Mouse (Mus musculus) ES-E14 (cell line): ENCODE data around the gene Spn. TPM values are rescaled to one million over a fixed set of nuclear protein-coding genes. Genes with fewer than 3 reads are reported as not detected.

Experiments used
- DNase-seq: peaks from one replicate; pipeline ENCODE4 v3.0.0-alpha.2; 2013; ENCODE audit warnings: low read depth, low spot score
- H3K27ac ChIP-seq: 2 replicates; pipeline ENCODE4 v1.5.1; 2012; ENCODE audit warnings: low read depth, mild to moderate bottlenecking, low read length, moderate library complexity, mixed read lengths; ENCODE audit not compliant: poor library complexity, insufficient read depth, severe bottlenecking
- H3K36me3 ChIP-seq: 2 replicates; pipeline ENCODE4 v1.6.1; 2012; ENCODE audit warnings: mild to moderate bottlenecking, low read length, moderate library complexity, mixed read lengths; ENCODE audit not compliant: control insufficient read depth, poor library complexity, insufficient read depth, severe bottlenecking
- H3K4me1 ChIP-seq, 2 experiments: fragments of 150-350 bp in 1 of 2; sonication (generic) in 1 of 2; 2 replicates each; pipeline ENCODE4 v1.6.1; 2012; ENCODE audit warnings: low read length in 2 of 2, mild to moderate bottlenecking in 1 of 2, mixed read lengths in 1 of 2; ENCODE audit not compliant: control insufficient read depth in 2 of 2, insufficient read depth in 2 of 2, poor library complexity in 1 of 2
- H3K4me3 ChIP-seq, 2 experiments: fragments of 150-350 bp in 1 of 2; sonication (generic) in 1 of 2; 2 replicates each; pipeline ENCODE4 v1.5.1; 2012; ENCODE audit warnings: low read length in 2 of 2, low read depth in 1 of 2, mild to moderate bottlenecking in 1 of 2, mixed read lengths in 1 of 2; ENCODE audit not compliant: insufficient read depth in 1 of 2, poor library complexity in 1 of 2, severe bottlenecking in 1 of 2
- H3K9ac ChIP-seq: 2 replicates; pipeline ENCODE4 v1.6.1; 2012; ENCODE audit warnings: low read depth, mild to moderate bottlenecking, low read length, mixed read lengths; ENCODE audit not compliant: poor library complexity, insufficient read depth, severe bottlenecking
- H3K9me3 ChIP-seq: fragments of 150-350 bp; sonication (generic); 2 replicates; pipeline ENCODE4 v1.6.1; 2012; ENCODE audit warnings: low read depth, mild to moderate bottlenecking, low read length; ENCODE audit not compliant: control insufficient read depth, insufficient read depth
- CHD2 ChIP-seq: IDR thresholded peaks from 2 replicates; pipeline ENCODE4 v1.6.1; 2014; ENCODE audit warnings: mild to moderate bottlenecking, low read depth, low read length, inconsistent platforms
- HCFC1 ChIP-seq: IDR thresholded peaks from 2 replicates; pipeline ENCODE4 v1.6.1; 2012; ENCODE audit warnings: low read length, inconsistent platforms, borderline replicate concordance; ENCODE audit not compliant: insufficient read depth
- MAFK ChIP-seq: IDR thresholded peaks from 2 replicates; pipeline ENCODE4 v1.6.1; 2014; ENCODE audit warnings: mild to moderate bottlenecking, low read depth, low read length, inconsistent platforms; ENCODE audit not compliant: insufficient read depth
- ZC3H11A ChIP-seq: IDR thresholded peaks from 2 replicates; pipeline ENCODE4 v1.6.1; 2012; ENCODE audit warnings: low read depth, mild to moderate bottlenecking, inconsistent platforms, low read length, borderline replicate concordance
- ZNF384 ChIP-seq: IDR thresholded peaks from 2 replicates; pipeline ENCODE4 v1.6.1; 2012; ENCODE audit warnings: low read depth, low read length, inconsistent platforms
- in situ Hi-C, 2 experiments: fragments of 600-800 bp; cut with MboI; formaldehyde crosslinking; loops; one replicate each; pipeline ENCODE4 v1.15.1; 2025; ENCODE audit warnings: low sequenced_read_pairs in 2 of 2, inconsistent platforms in 1 of 2; ENCODE audit not compliant: unreplicated experiment in 2 of 2
- total RNA-seq: library from RNA; depleted of rRNA; stranded (reverse); fragments of 300-350 nt; gene quantifications from 2 replicates; pipeline ENCODE4 v1.2.3, GENCODE M21; 2012

Spn gene
- total RNA-seq, 1 experiment = 30.2 TPM

- TF ChIP-seq ZNF384 (no peak), ZC3H11A (no peak), MAFK (no peak), CHD2 (no peak), HCFC1 (no peak)
These were observed 4.5 kb downstream of the Spn start for GRCm38 (mm10) chr7:127133125-127133524.

GRCm38 (mm10) chr7:127129638-127130037 is 8.0 kb downstream of the Spn start:
- H3K36me3 ChIP-seq = no peaks in the 10 kb centered on the region
- no peak for DNase-seq
- peaks cover 0 to 3% of the 10 kb centered on the region in 2 experiments; a peak in 1 of 4 replicates for H3K4me1 ChIP-seq
- no peaks in the 10 kb centered on the region for H3K9me3 ChIP-seq
- peak; percentile 2; the same call in 1 of the 2 replicates for TF ChIP-seq ZC3H11A
- no peak for TF ChIP-seq MAFK
- TF ChIP-seq ZNF384 = no peak
- no peak overlapping the region for H3K4me3 ChIP-seq
- H3K9ac ChIP-seq = no peak overlapping the region
- no peak overlapping the region for H3K27ac ChIP-seq
- in situ Hi-C loops = no loop called here

More at GRCm38 (mm10) chr7:127133125-127133524, 4.5 kb downstream of the Spn start:
- H3K9me3 ChIP-seq = no peaks in the 10 kb centered on the region
- no peaks in the 10 kb centered on the region for H3K36me3 ChIP-seq
- H3K4me1 ChIP-seq = peaks cover 1 to 18% of the 10 kb centered on the region in 2 experiments; a peak in 3 of 4 replicates
- H3K9ac ChIP-seq = no peak overlapping the region
- H3K27ac ChIP-seq = no peak overlapping the region
- no peak for DNase-seq
- in situ Hi-C loops = no loop called here
- no peak overlapping the region for H3K4me3 ChIP-seq

- Histone ChIP-seq H3K4me1 (peaks cover 7 to 21% of the 10 kb centered on the region in 2 experiments; a peak in 3 of 4 replicates), H3K9ac (peak within 1 kb of the TSS; percentile 70), H3K9me3 (no peaks in the 10 kb centered on the region), H3K27ac (peak within 1 kb of the TSS; percentile 69; the same call in 1 of the 2 replicates), H3K36me3 (no peaks in the 10 kb centered on the region), H3K4me3 (peak within 1 kb of the TSS; percentile 67 to 82)
- no peak for DNase-seq
- no peak for TF ChIP-seq MAFK
- TF ChIP-seq ZC3H11A = no peak
- TF ChIP-seq CHD2 = no peak
- TF ChIP-seq ZNF384 = no peak
- TF ChIP-seq HCFC1 = no peak
- in situ Hi-C loops = no loop called here
These were observed 15.7 kb downstream of the Spn start, which contains the start of gene Qprt for GRCm38 (mm10) chr7:127121911-127122270. Gene Qprt (minus strand): TSS chr7:127122226.

- no peaks in the 10 kb centered on the region for H3K9me3 ChIP-seq
- peak overlapping the region; percentile 69; the same call in 1 of the 2 replicates for H3K27ac ChIP-seq
- H3K4me3 ChIP-seq = peak overlapping the region; percentile 67 to 82
- H3K36me3 ChIP-seq = no peaks in the 10 kb centered on the region
- no peak for TF ChIP-seq CHD2
- in situ Hi-C loops = no loop called here
- DNase-seq = no peak
- H3K4me1 ChIP-seq = peaks cover 7 to 23% of the 10 kb centered on the region in 2 experiments; a peak in 3 of 4 replicates
- peak overlapping the region; percentile 70 for H3K9ac ChIP-seq
These were observed 16.3 kb downstream of the Spn start for GRCm38 (mm10) chr7:127121061-127121910.
